Mouse (Mus musculus): Measurements from ENCODE around the gene Prickle1. TPM values are rescaled to one million over a fixed set of nuclear protein-coding genes. Genes with fewer than 3 reads are reported as not detected.

Gene Prickle1
- polyA plus RNA-seq, 1 experiment: 1.9 TPM

DNA sequence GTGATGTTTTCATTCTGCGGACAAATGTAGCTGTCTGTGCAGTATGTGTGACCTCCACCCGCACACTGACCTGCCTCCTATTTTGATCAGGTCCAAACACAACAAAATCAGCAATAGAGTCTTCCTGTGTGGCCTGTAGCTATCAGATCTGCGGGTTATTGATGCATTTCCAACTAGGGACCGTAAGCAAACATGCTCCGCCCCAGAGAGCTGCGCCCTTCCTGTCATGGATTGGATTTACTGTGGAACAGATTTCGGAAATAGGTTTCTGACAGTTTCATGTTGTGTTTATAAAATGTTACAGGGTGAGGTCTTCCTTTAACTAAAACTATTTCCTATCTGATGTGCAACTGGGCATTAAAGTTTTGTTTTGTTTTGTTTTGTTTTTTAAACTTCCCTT, 109.6 kb downstream of the Prickle1 start:
- Histone ChIP-seq H3K27me3 (ENCODE audit: control insufficient read depth, insufficient read depth, low read length) (no peaks in the 10 kb centered on the region), H3K4me1 (ENCODE audit: control insufficient read depth, insufficient read depth, insufficient read length, low read length) (no peaks in the 10 kb centered on the region), H3K27ac (ENCODE audit: insufficient read depth, low read depth, low read length) (no peak overlapping the region), H3K36me3 (ENCODE audit: control insufficient read depth, insufficient read depth, low read length) (peaks cover 5% of the 10 kb centered on the region; the same call in 1 of the 2 replicates), H3K4me3 (ENCODE audit: low read depth, low read length) (no peak overlapping the region)
- no peak for TF ChIP-seq CTCF (IDR thresholded peaks at IDR 0.05; ENCODE audit: extremely low read depth, insufficient read length, insufficient replicate concordance, low read depth, low read length)
- 79% methylated on average over 7 of the region's 7 CpGs for WGBS

GRCm38 (mm10) chr15:93485252-93485651, 110.4 kb downstream of the Prickle1 start:
- no peak overlapping the region for H3K4me3 ChIP-seq (ENCODE audit: low read depth, low read length)
- no peak overlapping the region for H3K27ac ChIP-seq (ENCODE audit: insufficient read depth, low read depth, low read length)
- no peaks in the 10 kb centered on the region for H3K27me3 ChIP-seq (ENCODE audit: control insufficient read depth, insufficient read depth, low read length)
- H3K36me3 ChIP-seq (ENCODE audit: control insufficient read depth, insufficient read depth, low read length): peaks cover 3% of the 10 kb centered on the region; the same call in 1 of the 2 replicates
- 87% methylated on average over 3 of the region's 3 CpGs for WGBS
- TF ChIP-seq POLR2A (IDR thresholded peaks at IDR 0.05; ENCODE audit: low read depth, low read length) (no peak), CTCF (IDR thresholded peaks at IDR 0.05; ENCODE audit: extremely low read depth, insufficient read length, insufficient replicate concordance, low read depth, low read length) (no peak)
- H3K4me1 ChIP-seq (ENCODE audit: control insufficient read depth, insufficient read depth, insufficient read length, low read length): no peaks in the 10 kb centered on the region

DNA sequence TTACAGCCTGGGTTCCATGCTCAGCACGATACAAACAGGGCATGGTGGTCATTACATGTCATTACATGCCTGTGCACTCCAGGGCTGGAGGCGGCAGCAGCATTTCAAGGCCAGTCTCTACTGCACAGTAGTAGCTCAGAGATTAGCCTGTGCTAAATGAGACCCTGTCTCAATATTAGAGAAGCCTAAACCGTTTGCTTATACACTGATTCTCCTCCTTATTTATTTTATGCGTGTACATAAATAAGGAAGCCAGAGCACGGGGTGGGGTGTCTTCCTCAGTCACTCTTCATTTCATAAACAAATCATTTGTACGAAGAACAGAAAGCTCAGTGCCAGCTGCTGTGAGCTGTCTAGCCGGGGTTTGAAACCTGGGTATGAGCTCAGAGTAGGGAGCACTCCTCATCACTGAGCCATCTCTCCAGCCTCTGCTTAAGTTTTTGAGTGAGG, 111.4 kb downstream of the Prickle1 start:
- Histone ChIP-seq H3K4me1 (ENCODE audit: control insufficient read depth, insufficient read depth, insufficient read length, low read length) (no peaks in the 10 kb centered on the region), H3K27ac (ENCODE audit: insufficient read depth, low read depth, low read length) (no peak overlapping the region; the same call in 1 of the 2 replicates), H3K36me3 (ENCODE audit: control insufficient read depth, insufficient read depth, low read length) (no peaks in the 10 kb centered on the region), H3K27me3 (ENCODE audit: control insufficient read depth, insufficient read depth, low read length) (no peaks in the 10 kb centered on the region), H3K4me3 (ENCODE audit: low read depth, low read length) (no peak overlapping the region)
- no peak for TF ChIP-seq CTCF (IDR thresholded peaks at IDR 0.05; ENCODE audit: extremely low read depth, insufficient read length, insufficient replicate concordance, low read depth, low read length)
- TF ChIP-seq POLR2A (IDR thresholded peaks at IDR 0.05; ENCODE audit: low read depth, low read length): no peak
- WGBS: 73% methylated on average over 7 of the region's 7 CpGs

DNA sequence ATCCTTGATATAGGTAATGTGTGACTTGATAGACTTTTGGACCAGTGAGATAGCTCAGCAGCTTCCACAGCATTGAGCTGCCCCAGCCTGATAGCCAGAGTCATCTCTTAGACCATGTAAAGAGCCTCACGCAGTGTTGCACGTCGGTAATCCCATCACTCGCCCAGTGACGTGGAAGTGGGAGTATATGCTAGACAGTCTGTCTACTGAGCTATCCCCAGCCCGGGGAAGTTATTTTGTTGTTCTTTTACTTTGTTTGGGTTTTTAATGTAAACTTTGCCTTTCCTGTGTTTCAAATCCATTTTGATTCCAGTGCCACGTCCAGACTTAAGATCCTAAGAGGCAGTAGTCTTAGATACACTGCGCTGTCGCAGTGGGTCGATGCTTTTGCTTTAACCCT, 114.6 kb downstream of the Prickle1 start:
- Histone ChIP-seq H3K27ac (ENCODE audit: insufficient read depth, low read depth, low read length) (no peak overlapping the region), H3K27me3 (ENCODE audit: control insufficient read depth, insufficient read depth, low read length) (no peaks in the 10 kb centered on the region), H3K4me3 (ENCODE audit: low read depth, low read length) (no peak overlapping the region), H3K4me1 (ENCODE audit: control insufficient read depth, insufficient read depth, insufficient read length, low read length) (no peaks in the 10 kb centered on the region), H3K36me3 (ENCODE audit: control insufficient read depth, insufficient read depth, low read length) (no peaks in the 10 kb centered on the region)
- whole genome bisulfite sequencing: 88% methylated on average over 10 of the region's 10 CpGs
- no peak for TF ChIP-seq CTCF (IDR thresholded peaks at IDR 0.05; ENCODE audit: extremely low read depth, insufficient read length, insufficient replicate concordance, low read depth, low read length)
- TF ChIP-seq POLR2A (IDR thresholded peaks at IDR 0.05; ENCODE audit: low read depth, low read length): no peak

- H3K4me3 ChIP-seq (ENCODE audit: low read depth, low read length): no peak overlapping the region
- WGBS: 80% methylated on average over 4 of the region's 4 CpGs
Measured at GRCm38 (mm10) chr15:93479445-93479844, 116.2 kb downstream of the Prickle1 start.

DNA sequence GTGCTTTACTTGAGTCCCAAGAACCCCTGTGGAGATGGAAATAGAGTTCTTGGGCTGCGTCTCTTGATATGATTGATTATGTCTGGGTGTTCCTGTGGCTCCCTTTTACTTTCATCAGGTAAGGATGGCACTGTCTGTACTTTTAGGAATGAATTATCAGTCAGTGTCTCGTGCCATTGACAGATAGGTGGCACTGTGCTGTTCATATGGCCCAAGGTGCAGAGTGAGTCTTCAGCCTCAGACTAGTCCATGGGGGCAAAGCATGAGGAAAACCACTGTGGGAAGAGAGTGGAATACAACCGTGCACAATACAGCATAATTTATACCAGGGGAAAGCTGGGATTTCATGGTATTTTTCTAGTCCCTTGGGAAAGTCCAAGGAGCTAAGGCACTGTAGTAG, 117.0 kb downstream of the Prickle1 start:
- Histone ChIP-seq H3K4me3 (ENCODE audit: low read depth, low read length) (no peak overlapping the region), H3K36me3 (ENCODE audit: control insufficient read depth, insufficient read depth, low read length) (peaks cover 2% of the 10 kb centered on the region; the same call in 1 of the 2 replicates), H3K4me1 (ENCODE audit: control insufficient read depth, insufficient read depth, insufficient read length, low read length) (no peaks in the 10 kb centered on the region), H3K27ac (ENCODE audit: insufficient read depth, low read depth, low read length) (no peak overlapping the region), H3K27me3 (ENCODE audit: control insufficient read depth, insufficient read depth, low read length) (no peaks in the 10 kb centered on the region)
- whole genome bisulfite sequencing: 76% methylated on average over 3 of the region's 3 CpGs
- TF ChIP-seq CTCF (IDR thresholded peaks at IDR 0.05; ENCODE audit: extremely low read depth, insufficient read length, insufficient replicate concordance, low read depth, low read length): no peak
- no peak for TF ChIP-seq POLR2A (IDR thresholded peaks at IDR 0.05; ENCODE audit: low read depth, low read length)

More at GRCm38 (mm10) chr15:93479445-93479844, 116.2 kb downstream of the Prickle1 start:
- Histone ChIP-seq H3K4me1 (ENCODE audit: control insufficient read depth, insufficient read depth, insufficient read length, low read length) (no peaks in the 10 kb centered on the region), H3K36me3 (ENCODE audit: control insufficient read depth, insufficient read depth, low read length) (no peaks in the 10 kb centered on the region), H3K27me3 (ENCODE audit: control insufficient read depth, insufficient read depth, low read length) (no peaks in the 10 kb centered on the region), H3K27ac (ENCODE audit: insufficient read depth, low read depth, low read length) (no peak overlapping the region)
- TF ChIP-seq POLR2A (IDR thresholded peaks at IDR 0.05; ENCODE audit: low read depth, low read length) (no peak), CTCF (IDR thresholded peaks at IDR 0.05; ENCODE audit: extremely low read depth, insufficient read length, insufficient replicate concordance, low read depth, low read length) (no peak)

DNA sequence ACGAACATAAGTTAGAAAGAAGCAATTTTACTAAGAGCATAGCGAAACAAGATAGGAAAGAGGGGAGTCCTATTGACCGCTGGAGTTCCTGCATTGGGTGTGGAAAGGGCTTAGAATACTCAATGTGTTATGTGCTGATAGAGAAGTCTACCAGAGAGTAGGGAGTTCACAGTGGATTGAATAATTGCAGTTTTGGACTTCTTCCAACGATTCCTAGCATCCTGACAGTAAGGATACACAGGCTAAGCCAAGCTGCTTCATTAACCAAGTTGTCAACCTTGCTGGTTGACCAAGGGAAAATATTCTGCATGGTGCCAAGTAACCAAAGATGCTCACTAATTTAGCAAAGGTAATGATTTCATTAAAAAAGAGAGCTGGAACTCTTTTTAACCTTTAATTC, 118.0 kb downstream of the Prickle1 start:
- H3K4me3 ChIP-seq (ENCODE audit: low read depth, low read length): no peak overlapping the region
- no peaks in the 10 kb centered on the region for H3K27me3 ChIP-seq (ENCODE audit: control insufficient read depth, insufficient read depth, low read length)
- H3K36me3 ChIP-seq (ENCODE audit: control insufficient read depth, insufficient read depth, low read length): peaks cover 2% of the 10 kb centered on the region; the same call in 1 of the 2 replicates
- no peak overlapping the region for H3K27ac ChIP-seq (ENCODE audit: insufficient read depth, low read depth, low read length)
- no peak for TF ChIP-seq POLR2A (IDR thresholded peaks at IDR 0.05; ENCODE audit: low read depth, low read length)
- TF ChIP-seq CTCF (IDR thresholded peaks at IDR 0.05; ENCODE audit: extremely low read depth, insufficient read length, insufficient replicate concordance, low read depth, low read length): no peak
- no peaks in the 10 kb centered on the region for H3K4me1 ChIP-seq (ENCODE audit: control insufficient read depth, insufficient read depth, insufficient read length, low read length)
- 85% methylated on average over 4 of the region's 4 CpGs for WGBS

Measured in small intestine, adult 2 months (tissue).